Mouse (Mus musculus): Measurements from ENCODE around the gene Gpatch2l. TPM values are rescaled to one million over a fixed set of nuclear protein-coding genes. Genes with fewer than 3 reads are reported as not detected.

The Gpatch2l gene
- total and polyA plus RNA-seq, 3 experiments: 5.5 to 8.5 (median 8.0) TPM

DNA sequence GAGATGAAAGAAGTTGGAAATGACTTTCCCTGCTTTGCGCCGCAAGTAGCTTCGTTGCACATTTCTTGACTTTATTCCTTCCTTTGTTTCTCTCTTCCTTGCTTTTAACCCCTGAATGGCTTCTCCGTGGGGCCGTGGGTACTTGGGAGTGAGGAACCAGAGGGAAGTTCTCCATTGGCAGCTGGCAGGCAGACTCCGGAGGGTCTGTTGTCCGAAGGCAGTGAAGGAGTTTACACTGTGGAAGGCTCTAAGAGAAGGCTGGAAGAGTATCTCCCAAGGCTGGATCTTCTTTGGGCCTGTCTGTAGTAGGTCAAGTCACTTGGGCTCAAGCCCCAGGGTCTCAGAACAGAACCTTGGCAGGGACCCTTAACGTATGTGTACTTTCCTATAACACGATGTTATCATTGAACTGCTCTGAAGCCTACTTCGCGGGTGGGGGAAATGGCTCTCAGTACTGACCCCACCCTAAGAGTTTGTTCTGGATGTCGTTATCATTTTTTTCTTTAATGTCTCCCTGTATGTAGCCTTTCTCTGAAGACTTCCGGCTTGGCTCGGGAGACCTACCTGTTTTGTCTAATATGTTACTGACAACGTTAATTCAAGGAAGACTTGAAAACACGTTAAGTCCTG, 20.5 kb upstream of the Gpatch2l start:
- no peaks in the 10 kb centered on the region for H3K4me1 ChIP-seq (ENCODE audit: control insufficient read depth in 1 of 2, insufficient read depth in 2 of 2)
- no peak overlapping the region for H3K9ac ChIP-seq (ENCODE audit: insufficient read depth, low read depth)
- in situ Hi-C loops (cut with MboI; ENCODE audit: low pct_ligation_motif_present, low pct_unique_long_range_greater_than_20kb, low sequenced_read_pairs): no loop called here
- no peak for DNase-seq (ENCODE audit: extremely low read depth)
- TF ChIP-seq ZKSCAN1 (IDR thresholded peaks at IDR 0.05; ENCODE audit: borderline replicate concordance, low read depth, low read length) (no peak), MAX (IDR thresholded peaks at IDR 0.05; ENCODE audit: low read length) (no peak), MYC (IDR thresholded peaks at IDR 0.05; ENCODE audit: low read depth, low read length) (no peak), RCOR1 (conservative IDR thresholded peaks at IDR 0.05; ENCODE audit: low read depth, low read length) (no peak), CTCF (conservative IDR thresholded peaks at IDR 0.05 in 1 of 2, IDR thresholded peaks at IDR 0.05 in 1 of 2; ENCODE audit: low read depth in 2 of 2, low read length in 2 of 2) (no peak), RAD21 (IDR thresholded peaks at IDR 0.05; ENCODE audit: low read depth, low read length) (no peak), ELF1 (IDR thresholded peaks at IDR 0.05; ENCODE audit: low read depth, low read length) (no peak), E2F4 (IDR thresholded peaks at IDR 0.05; ENCODE audit: insufficient replicate concordance, low read depth, low read length) (no peak), MEF2A (IDR thresholded peaks at IDR 0.05; ENCODE audit: borderline replicate concordance, low read depth, low read length) (no peak), SIN3A (IDR thresholded peaks at IDR 0.05; ENCODE audit: low read length) (no peak), GABPA (IDR thresholded peaks at IDR 0.05; ENCODE audit: insufficient replicate concordance, low read depth, low read length) (no peak), TBP (conservative IDR thresholded peaks at IDR 0.05; ENCODE audit: low read depth, low read length) (no peak), NELFE (IDR thresholded peaks at IDR 0.05; ENCODE audit: low read depth, low read length) (no peak), CHD2 (IDR thresholded peaks at IDR 0.05; ENCODE audit: low read length) (no peak), EP300 (IDR thresholded peaks at IDR 0.05; ENCODE audit: low read length) (no peak), PAX5 (IDR thresholded peaks at IDR 0.05; ENCODE audit: low read length) (no peak), POLR2AphosphoS2 (IDR thresholded peaks at IDR 0.05; ENCODE audit: low read depth, low read length) (no peak), ZMIZ1 (IDR thresholded peaks at IDR 0.05; ENCODE audit: low read depth, low read length) (no peak)
- peaks cover 8% of the 10 kb centered on the region for H3K27me3 ChIP-seq (replicated peaks)
- no peaks in the 10 kb centered on the region for H3K79me2 ChIP-seq (replicated peaks; ENCODE audit: control insufficient read depth, extremely low read depth, insufficient read depth, poor library complexity, severe bottlenecking)
- H3K36me3 ChIP-seq (replicated peaks in 1 of 2; ENCODE audit: control insufficient read depth in 1 of 2, insufficient read depth in 1 of 2, low read length in 1 of 2): no peaks in the 10 kb centered on the region
- H3K4me3 ChIP-seq (replicated peaks in 1 of 3; ENCODE audit: low read depth in 2 of 3, low read length in 2 of 3, poor library complexity in 1 of 3): no peak overlapping the region
- no peak overlapping the region for H3K27ac ChIP-seq (ENCODE audit: insufficient read depth, low read depth)
- no peak overlapping the region for H3K4me2 ChIP-seq (ENCODE audit: insufficient read depth, low read depth, poor library complexity, severe bottlenecking)
- dilution Hi-C loops (cut with MboI; ENCODE audit: extremely low pct_ligation_motif_present, extremely low pct_unique_long_range_greater_than_20kb, low sequenced_read_pairs): no loop called here
- H3K9me3 ChIP-seq (replicated peaks; ENCODE audit: low read length): no peaks in the 10 kb centered on the region

DNA sequence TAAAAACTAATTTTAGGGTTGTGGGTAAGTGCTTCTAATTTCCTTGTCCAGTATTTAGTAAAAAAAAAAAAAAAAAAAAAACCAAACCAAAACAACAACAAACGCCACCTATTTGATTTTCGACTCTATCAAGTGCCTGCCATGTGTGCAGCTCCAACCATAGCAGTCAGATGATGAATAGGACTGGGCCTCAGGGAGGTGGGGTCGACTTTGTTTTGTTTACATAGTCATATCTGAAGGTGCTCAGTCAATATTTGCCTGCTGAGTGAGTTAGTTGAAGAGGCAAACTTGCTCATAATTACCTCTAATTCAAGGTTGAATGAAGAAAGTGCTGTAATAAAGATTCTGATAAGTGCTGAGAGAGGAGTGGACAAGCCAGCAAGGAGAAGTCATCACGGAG, 7.4 kb upstream of the Gpatch2l start:
- H3K27me3 ChIP-seq (replicated peaks): no peaks in the 10 kb centered on the region
- no peaks in the 10 kb centered on the region for H3K4me1 ChIP-seq (ENCODE audit: control insufficient read depth in 1 of 2, insufficient read depth in 2 of 2)
- no peak overlapping the region for H3K4me3 ChIP-seq (replicated peaks in 1 of 3; ENCODE audit: low read depth in 2 of 3, low read length in 2 of 3, poor library complexity in 1 of 3)
- no peak overlapping the region for H3K27ac ChIP-seq (ENCODE audit: insufficient read depth, low read depth)
- in situ Hi-C loops (cut with MboI; ENCODE audit: low pct_ligation_motif_present, low pct_unique_long_range_greater_than_20kb, low sequenced_read_pairs) (no loop called here), dilution Hi-C loops (cut with MboI; ENCODE audit: extremely low pct_ligation_motif_present, extremely low pct_unique_long_range_greater_than_20kb, low sequenced_read_pairs) (no loop called here)
- no peaks in the 10 kb centered on the region for H3K79me2 ChIP-seq (replicated peaks; ENCODE audit: control insufficient read depth, extremely low read depth, insufficient read depth, poor library complexity, severe bottlenecking)
- no peak for DNase-seq (ENCODE audit: extremely low read depth)
- H3K36me3 ChIP-seq (replicated peaks in 1 of 2; ENCODE audit: control insufficient read depth in 1 of 2, insufficient read depth in 1 of 2, low read length in 1 of 2): no peaks in the 10 kb centered on the region
- no peaks in the 10 kb centered on the region for H3K9me3 ChIP-seq (replicated peaks; ENCODE audit: low read length)
- no peak for TF ChIP-seq RCOR1 (conservative IDR thresholded peaks at IDR 0.05; ENCODE audit: low read depth, low read length)
- no peak for TF ChIP-seq MAFK (IDR thresholded peaks at IDR 0.05; ENCODE audit: insufficient replicate concordance, low read length)
- no peak overlapping the region for H3K9ac ChIP-seq (ENCODE audit: insufficient read depth, low read depth)
- H3K4me2 ChIP-seq (ENCODE audit: insufficient read depth, low read depth, poor library complexity, severe bottlenecking): no peak overlapping the region
